Mouse (Mus musculus): ENCODE measurements around the gene Ino80.

The Ino80 gene

GRCm38 (mm10) chr2:119324576-119325318 is 152.7 kb downstream of the Ino80 start:
- DNase-seq (ENCODE audit: low read depth, low spot score): no peak

GRCm38 (mm10) chr2:119323866-119324575 is 153.5 kb downstream of the Ino80 start:
- DNase-seq (ENCODE audit: low read depth, low spot score): no peak
